Mouse (Mus musculus) limb, embryonic 15.5 days (tissue): Measurements from ENCODE around the gene Mpzl1. TPM values are rescaled to one million over a fixed set of nuclear protein-coding genes. Genes with fewer than 3 reads are reported as not detected.

ENCODE experiments used
- ATAC-seq: fragments of 200-750 bp; cut with Nextera tagmentation; 2 replicates; pipeline ENCODE4 v1.8.0; 2017; ENCODE audit warnings: low read depth, moderate TSS enrichment; ENCODE audit not compliant: insufficient number of reproducible peaks, low FRiP score, low TSS enrichment
- H3K27ac ChIP-seq: fragments of 300-500 bp; sonication (generic); 2 replicates; pipeline ENCODE4 v1.5.1; 2015; ENCODE audit warnings: moderate library complexity, mild to moderate bottlenecking, inconsistent platforms
- H3K27me3 ChIP-seq: fragments of 300-500 bp; sonication (generic); 2 replicates; pipeline ENCODE4 v1.6.1; 2015; ENCODE audit warnings: inconsistent platforms
- H3K36me3 ChIP-seq: fragments of 300-500 bp; sonication (generic); 2 replicates; pipeline ENCODE4 v1.6.1; 2015; ENCODE audit warnings: inconsistent platforms
- H3K4me1 ChIP-seq: fragments of 300-500 bp; sonication (generic); 2 replicates; pipeline ENCODE4 v1.6.1; 2015; ENCODE audit warnings: inconsistent platforms
- H3K4me2 ChIP-seq: fragments of 300-500 bp; sonication (generic); 2 replicates; pipeline ENCODE4 v1.6.1; 2015; ENCODE audit warnings: mild to moderate bottlenecking, inconsistent platforms
- H3K4me3 ChIP-seq: fragments of 300-500 bp; sonication (generic); 2 replicates; pipeline ENCODE4 v1.5.1; 2015; ENCODE audit warnings: mild to moderate bottlenecking, inconsistent platforms
- H3K9ac ChIP-seq: fragments of 300-500 bp; sonication (generic); 2 replicates; pipeline ENCODE4 v1.6.1; 2015; ENCODE audit warnings: inconsistent platforms
- H3K9me3 ChIP-seq: fragments of 300-500 bp; sonication (generic); 2 replicates; pipeline ENCODE4 v1.6.1; 2016; ENCODE audit warnings: inconsistent platforms
- WGBS: fragments of 180-500 bp; shearing (Covaris S2); methylation state at CpG from one replicate; pipeline ENCODE4 v1.1.7; 2015; 5-methylcytosine and 5-hydroxymethylcytosine counted together
- polyA plus RNA-seq: library from polyadenylated mRNA; unstranded; fragments of >200 nt; fragmentation: Nextera tagmentation; extraction: Ambion mirVana; gene quantifications from 2 replicates; pipeline ENCODE4 v1.2.1, GENCODE M21; 2015

Gene Mpzl1
- polyA plus RNA-seq, 1 experiment from 2014 or later, result 169 TPM

DNA sequence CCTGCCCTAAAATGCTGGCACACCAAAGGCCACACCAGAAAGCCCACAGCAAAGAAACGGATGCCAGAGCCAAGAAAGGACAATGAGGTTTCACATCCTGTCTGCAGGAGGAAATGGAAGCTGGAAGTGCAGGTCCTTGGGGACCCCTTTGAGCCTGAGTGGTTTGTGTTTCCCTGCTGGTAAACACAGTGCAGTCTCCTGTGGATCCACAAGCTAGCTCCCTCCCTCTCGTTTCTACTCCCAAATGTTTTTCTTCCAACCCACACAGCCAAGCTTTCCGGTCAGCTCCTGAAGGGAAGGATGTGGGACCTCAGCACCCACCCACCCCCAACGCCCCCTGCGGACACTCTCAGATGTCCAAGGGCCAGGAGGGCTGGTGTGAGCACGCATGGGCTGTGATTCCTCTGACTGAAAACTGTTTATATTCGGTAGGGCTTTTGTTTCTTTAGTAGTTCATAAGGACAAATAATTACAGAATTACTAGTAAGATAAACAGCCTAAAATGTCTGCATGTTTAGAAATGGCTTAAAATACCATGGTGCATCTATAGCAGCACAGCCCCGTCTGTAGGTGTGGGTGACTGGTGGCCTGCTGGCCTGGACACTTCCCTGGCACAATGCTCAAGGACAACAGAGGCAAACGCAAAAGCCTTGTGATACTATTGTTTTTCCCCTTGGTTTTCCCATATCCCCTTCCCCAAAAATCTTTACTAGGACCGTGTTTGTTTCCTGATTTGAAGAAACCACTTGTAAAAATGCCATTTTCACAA lies 44.9 kb downstream of the Mpzl1 start:
- Histone ChIP-seq H3K9me3 (no peaks in the 10 kb centered on the region), H3K9ac (no peak overlapping the region), H3K4me1 (peaks cover 6% of the 10 kb centered on the region), H3K27me3 (no peaks in the 10 kb centered on the region), H3K27ac (peak overlapping the region; percentile 50), H3K36me3 (peaks cover 27% of the 10 kb centered on the region), H3K4me3 (no peak overlapping the region), H3K4me2 (no peak overlapping the region)
- 46% methylated on average over 10 of the region's 10 CpGs for WGBS
- no peak for ATAC-seq

DNA sequence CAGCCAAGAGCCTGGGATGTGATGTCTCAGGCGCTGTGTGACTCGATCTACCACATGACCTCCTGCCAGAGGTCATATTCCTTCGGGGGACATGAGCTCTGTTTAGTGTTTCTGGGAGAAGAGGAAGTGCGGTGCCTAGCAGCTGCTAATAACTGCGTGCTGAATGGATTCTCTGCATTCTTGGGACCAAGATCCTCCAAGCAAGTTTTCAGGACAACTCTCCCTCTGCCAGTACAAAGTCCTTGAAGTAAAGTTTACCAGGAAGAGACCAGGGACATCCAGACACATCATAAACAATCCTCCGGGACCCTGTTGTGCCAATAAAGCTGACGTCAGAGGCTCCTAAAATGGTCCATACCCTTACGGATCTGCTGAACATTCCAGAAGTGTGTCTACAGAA lies 46.5 kb downstream of the Mpzl1 start:
- Histone ChIP-seq H3K4me2 (no peak overlapping the region), H3K27me3 (no peaks in the 10 kb centered on the region), H3K36me3 (peaks cover 14% of the 10 kb centered on the region), H3K4me3 (no peak overlapping the region), H3K9me3 (no peaks in the 10 kb centered on the region), H3K27ac (no peak overlapping the region), H3K9ac (no peak overlapping the region), H3K4me1 (peaks cover 8% of the 10 kb centered on the region)
- WGBS, result 20% methylated on average over 8 of the region's 8 CpGs
- ATAC-seq, result no peak

DNA sequence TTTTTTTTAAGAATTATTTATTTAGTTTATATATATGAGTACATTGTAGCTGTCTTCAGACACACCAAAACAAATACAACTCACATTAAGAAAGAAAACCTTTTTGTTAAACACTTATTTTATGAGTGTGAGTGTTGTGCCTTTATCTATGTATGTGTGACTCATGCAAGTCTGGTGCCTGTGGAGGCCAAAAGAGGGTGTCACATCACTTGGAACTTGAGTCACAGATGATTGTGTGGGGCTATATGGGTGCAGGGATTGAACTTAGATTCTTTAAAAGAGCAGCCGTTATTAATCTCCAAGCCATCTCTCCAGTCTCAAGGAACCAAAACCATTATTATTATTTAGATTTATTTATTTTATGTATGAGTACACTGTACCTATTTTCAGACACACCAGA lies 48.0 kb downstream of the Mpzl1 start:
- H3K27ac ChIP-seq, result no peak overlapping the region
- no peak for ATAC-seq
- no peaks in the 10 kb centered on the region for H3K27me3 ChIP-seq
- peaks cover 1% of the 10 kb centered on the region; the same call in 1 of the 2 replicates for H3K36me3 ChIP-seq
- H3K4me1 ChIP-seq, result peaks cover 8% of the 10 kb centered on the region
- 89% methylated on average over 1 of the region's 1 CpGs for WGBS
- no peak overlapping the region for H3K9ac ChIP-seq
- H3K9me3 ChIP-seq, result no peaks in the 10 kb centered on the region
- H3K4me3 ChIP-seq, result no peak overlapping the region
- no peak overlapping the region for H3K4me2 ChIP-seq

- ATAC-seq, result no peak
- Histone ChIP-seq H3K9ac (no peak overlapping the region), H3K27me3 (no peaks in the 10 kb centered on the region), H3K4me1 (peaks cover 8% of the 10 kb centered on the region), H3K4me3 (no peak overlapping the region), H3K27ac (no peak overlapping the region), H3K4me2 (no peak overlapping the region), H3K9me3 (no peaks in the 10 kb centered on the region), H3K36me3 (no peaks in the 10 kb centered on the region)
- 55% methylated on average over 14 of the region's 14 CpGs for WGBS
Observed at GRCm38 (mm10) chr1:165585389-165586104, 48.8 kb downstream of the Mpzl1 start.

GRCm38 (mm10) chr1:165583529-165584184 lies 50.7 kb downstream of the Mpzl1 start:
- no peaks in the 10 kb centered on the region for H3K9me3 ChIP-seq
- no peak overlapping the region for H3K9ac ChIP-seq
- H3K4me1 ChIP-seq, result peaks cover 8% of the 10 kb centered on the region
- H3K36me3 ChIP-seq, result no peaks in the 10 kb centered on the region
- no peak overlapping the region for H3K4me2 ChIP-seq
- ATAC-seq, result peak; percentile 76; the same call in 1 of the 2 replicates
- H3K4me3 ChIP-seq, result no peak overlapping the region
- no peak overlapping the region for H3K27ac ChIP-seq
- no peaks in the 10 kb centered on the region for H3K27me3 ChIP-seq
- WGBS, result 30% methylated on average over 12 of the region's 12 CpGs

- no peak for ATAC-seq
- H3K4me1 ChIP-seq, result peaks cover 8% of the 10 kb centered on the region
- 90% methylated on average over 3 of the region's 3 CpGs for WGBS
Observed at GRCm38 (mm10) chr1:165581255-165581654, 53.1 kb downstream of the Mpzl1 start.

GRCm38 (mm10) chr1:165579332-165579731 lies 55.0 kb downstream of the Mpzl1 start:
- Histone ChIP-seq H3K4me2 (no peak overlapping the region), H3K4me1 (peaks cover 2% of the 10 kb centered on the region; the same call in 1 of the 2 replicates), H3K36me3 (no peaks in the 10 kb centered on the region), H3K27me3 (no peaks in the 10 kb centered on the region), H3K27ac (no peak overlapping the region), H3K9me3 (no peaks in the 10 kb centered on the region), H3K4me3 (no peak overlapping the region), H3K9ac (no peak overlapping the region)
- ATAC-seq, result no peak
- WGBS, result 54% methylated on average over 5 of the region's 5 CpGs

More at GRCm38 (mm10) chr1:165581255-165581654, 53.1 kb downstream of the Mpzl1 start:
- Histone ChIP-seq H3K27me3 (no peaks in the 10 kb centered on the region), H3K4me2 (no peak overlapping the region), H3K4me3 (no peak overlapping the region), H3K9me3 (no peaks in the 10 kb centered on the region), H3K9ac (no peak overlapping the region), H3K27ac (no peak overlapping the region), H3K36me3 (no peaks in the 10 kb centered on the region)

GRCm38 (mm10) chr1:165576459-165577112 lies 57.8 kb downstream of the Mpzl1 start:
- no peaks in the 10 kb centered on the region for H3K9me3 ChIP-seq
- no peak overlapping the region for H3K4me3 ChIP-seq
- ATAC-seq, result no peak
- H3K4me1 ChIP-seq, result no peaks in the 10 kb centered on the region
- WGBS, result 75% methylated on average over 9 of the region's 9 CpGs
- no peak overlapping the region for H3K4me2 ChIP-seq
- H3K27ac ChIP-seq, result no peak overlapping the region
- H3K36me3 ChIP-seq, result no peaks in the 10 kb centered on the region
- H3K9ac ChIP-seq, result no peak overlapping the region
- H3K27me3 ChIP-seq, result no peaks in the 10 kb centered on the region

DNA sequence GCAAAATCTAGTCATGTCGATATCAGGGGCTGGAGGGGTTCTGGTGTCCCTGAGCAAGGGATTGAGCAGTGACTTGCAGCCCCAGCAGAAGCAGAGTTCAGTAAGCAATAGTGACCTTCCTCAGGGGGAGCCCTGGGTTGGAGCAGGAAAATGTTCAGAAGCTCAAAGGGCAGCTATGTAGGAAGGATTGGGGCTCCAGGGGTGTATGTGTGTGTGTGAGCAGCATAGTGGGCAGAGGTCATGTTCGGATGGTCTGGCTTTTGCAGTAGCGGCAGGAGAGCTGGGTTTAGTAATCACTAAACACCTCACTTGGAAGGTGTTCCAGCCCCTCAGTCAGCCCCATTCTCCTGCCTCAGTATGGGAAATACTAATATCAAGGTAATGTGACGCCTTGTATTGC lies 58.3 kb downstream of the Mpzl1 start:
- Histone ChIP-seq H3K27me3 (no peaks in the 10 kb centered on the region), H3K9me3 (no peaks in the 10 kb centered on the region), H3K4me3 (no peak overlapping the region), H3K36me3 (no peaks in the 10 kb centered on the region), H3K4me2 (no peak overlapping the region), H3K9ac (no peak overlapping the region), H3K27ac (no peak overlapping the region), H3K4me1 (no peaks in the 10 kb centered on the region)
- no peak for ATAC-seq
- 76% methylated on average over 4 of the region's 4 CpGs for WGBS

- ATAC-seq, result no peak
- WGBS, result 70% methylated on average over 7 of the region's 7 CpGs
Observed at GRCm38 (mm10) chr1:165567466-165567865, 66.9 kb downstream of the Mpzl1 start.

GRCm38 (mm10) chr1:165565283-165565682 lies 69.1 kb downstream of the Mpzl1 start:
- Histone ChIP-seq H3K4me1 (no peaks in the 10 kb centered on the region), H3K9me3 (no peaks in the 10 kb centered on the region), H3K4me2 (no peak overlapping the region), H3K27me3 (no peaks in the 10 kb centered on the region), H3K27ac (no peak overlapping the region), H3K9ac (no peak overlapping the region), H3K36me3 (no peaks in the 10 kb centered on the region), H3K4me3 (no peak overlapping the region)
- no peak for ATAC-seq
- 96% methylated on average over 4 of the region's 4 CpGs for WGBS

More at GRCm38 (mm10) chr1:165567466-165567865, 66.9 kb downstream of the Mpzl1 start:
- Histone ChIP-seq H3K4me3 (no peak overlapping the region), H3K27me3 (no peaks in the 10 kb centered on the region), H3K9ac (no peak overlapping the region), H3K27ac (no peak overlapping the region), H3K36me3 (no peaks in the 10 kb centered on the region), H3K4me1 (no peaks in the 10 kb centered on the region), H3K4me2 (no peak overlapping the region), H3K9me3 (no peaks in the 10 kb centered on the region)
